Mouse (Mus musculus) NIH3T3 (cell line): Measurements from ENCODE around the gene Sipa1l3.

Source experiments
- DNase-seq: peaks from one replicate; pipeline ENCODE4 v3.0.0-alpha.2; 2012; ENCODE audit warnings: low read depth

Sipa1l3 gene

DNA sequence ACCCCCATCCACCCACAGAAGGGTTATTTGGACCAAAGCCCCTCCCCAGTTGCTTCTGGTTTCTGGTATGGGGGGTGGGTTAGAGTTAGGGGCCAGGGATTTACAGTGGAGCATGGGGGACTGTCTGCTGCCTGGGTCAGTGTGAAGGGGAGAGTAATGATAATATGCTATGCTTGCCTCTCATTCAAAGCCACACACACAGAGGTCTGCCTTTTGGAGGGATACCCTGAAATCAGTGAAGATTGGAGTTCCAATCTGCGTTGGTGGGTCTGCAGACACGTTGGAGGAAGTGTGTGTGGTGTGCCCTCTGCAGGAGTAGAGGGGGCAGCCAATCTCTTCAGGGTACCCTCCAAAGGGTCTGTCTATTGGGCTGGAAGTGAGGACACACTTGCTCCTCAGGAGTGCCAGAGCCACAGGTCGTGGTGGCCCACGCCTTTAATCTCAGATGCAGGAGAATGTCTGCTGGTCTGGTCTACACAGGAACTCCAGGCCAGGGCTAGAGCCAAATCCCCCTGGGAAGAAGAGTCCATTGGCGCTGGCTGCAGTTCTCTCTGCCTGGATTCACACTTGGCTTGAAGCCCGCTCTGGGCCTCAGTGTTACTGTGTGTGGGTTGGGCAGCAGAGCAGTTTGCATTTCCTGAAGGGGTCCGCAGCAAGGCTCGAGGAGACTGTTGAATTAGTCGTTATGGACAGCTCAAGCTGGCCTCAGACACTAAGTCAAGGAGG lies 213.0 kb downstream of the Sipa1l3 start:
- DNase-seq: no peak

DNA sequence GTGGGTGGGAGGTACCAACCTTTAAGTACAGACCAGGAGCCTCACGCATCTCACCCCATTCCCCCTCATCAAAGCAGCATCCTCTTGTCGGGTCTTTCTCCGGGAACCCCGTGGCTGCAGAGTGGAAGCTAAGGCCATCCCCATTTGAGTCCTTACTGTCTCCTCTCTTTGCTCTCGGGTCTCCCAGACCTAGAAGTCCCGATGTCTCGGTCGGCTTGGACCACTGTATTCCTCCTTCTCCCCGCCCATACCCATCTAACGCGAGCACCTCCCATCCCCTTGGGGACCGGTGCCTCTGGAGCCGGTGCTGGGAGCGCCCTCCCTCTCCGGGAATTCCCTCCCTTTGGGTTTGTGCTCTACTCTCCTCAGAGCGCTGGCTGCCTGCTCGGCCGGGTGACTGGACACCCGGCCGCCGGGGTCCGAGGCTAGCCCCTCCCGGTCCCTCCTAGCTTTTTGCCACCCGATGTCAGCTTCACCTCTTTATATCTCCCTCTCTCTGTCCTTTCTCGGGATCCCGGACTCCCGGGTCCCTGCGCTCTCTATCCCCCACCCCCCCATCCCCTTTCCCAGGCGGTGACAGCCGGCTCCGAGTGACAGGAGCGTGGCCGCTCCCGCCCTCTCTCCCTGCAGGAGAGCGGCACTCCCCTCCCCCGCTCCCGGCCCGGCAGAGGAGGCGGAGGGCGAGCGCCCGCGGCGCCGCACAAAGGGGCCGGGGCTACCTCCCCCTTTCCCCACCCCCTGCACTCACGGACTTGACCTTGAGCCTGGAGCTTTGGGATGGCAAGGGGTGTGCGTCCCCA lies 213.8 kb downstream of the Sipa1l3 start:
- DNase-seq: peak; percentile 37

DNA sequence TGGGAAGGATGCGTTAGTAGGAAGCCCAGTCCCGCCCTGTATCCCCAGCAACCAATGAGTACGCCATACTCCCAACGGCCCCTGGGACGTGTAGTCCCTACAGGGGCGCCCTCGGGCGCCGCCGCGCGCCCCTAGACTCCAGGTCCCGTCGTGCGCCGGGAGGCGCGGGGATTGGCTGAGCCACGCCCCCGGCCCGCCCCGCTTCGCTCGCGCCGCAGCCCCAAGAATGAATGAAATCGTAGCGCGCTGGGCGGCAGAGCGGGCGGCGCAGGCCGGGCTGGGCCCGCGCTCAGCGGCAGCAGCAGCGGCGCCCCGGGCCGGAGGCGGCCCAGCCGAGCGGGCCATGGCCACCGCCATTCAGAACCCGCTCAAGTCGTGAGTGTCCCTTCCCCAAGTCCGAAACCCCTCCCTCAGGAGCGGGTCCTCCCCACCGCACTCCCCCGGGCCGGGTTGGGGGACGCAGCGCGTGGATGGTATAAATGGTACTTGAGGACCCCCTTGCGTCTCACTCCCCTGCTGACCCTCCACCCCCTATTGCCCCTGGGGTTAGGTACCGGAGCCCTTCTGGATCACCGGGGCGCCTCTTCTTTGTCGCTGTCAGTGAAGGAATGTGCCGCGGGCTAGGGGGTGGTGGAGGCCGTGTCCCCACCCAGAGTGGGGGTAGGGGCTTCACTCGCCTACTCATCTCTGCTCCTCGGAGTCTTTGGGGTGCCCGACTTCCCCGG lies 214.5 kb downstream of the Sipa1l3 start, which contains the start of gene Dpf1:
TSS of gene Dpf1 (plus strand) at position 214 of the 725 bp plus-strand sequence.
- peak; percentile 84 for DNase-seq

DNA sequence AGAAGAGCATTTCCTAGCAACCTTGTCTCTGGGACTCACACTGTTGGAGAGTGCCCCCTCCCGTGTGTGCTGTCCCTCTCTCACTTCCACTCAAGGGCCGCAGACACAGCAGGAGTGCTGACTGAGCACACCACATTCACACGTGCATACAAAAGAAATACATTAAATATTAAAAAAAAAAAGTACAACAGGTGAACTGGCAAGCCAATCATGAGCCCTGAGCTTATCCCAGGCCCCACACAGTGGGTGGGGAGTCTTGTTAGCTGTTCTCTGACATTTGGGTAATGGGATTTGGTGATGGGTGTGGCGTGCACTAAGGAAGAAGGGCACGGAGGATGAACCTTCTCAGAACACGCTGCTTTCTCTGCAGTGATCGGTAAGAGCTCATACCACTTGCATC lies 215.8 kb downstream of the Sipa1l3 start:
- no peak for DNase-seq

DNA sequence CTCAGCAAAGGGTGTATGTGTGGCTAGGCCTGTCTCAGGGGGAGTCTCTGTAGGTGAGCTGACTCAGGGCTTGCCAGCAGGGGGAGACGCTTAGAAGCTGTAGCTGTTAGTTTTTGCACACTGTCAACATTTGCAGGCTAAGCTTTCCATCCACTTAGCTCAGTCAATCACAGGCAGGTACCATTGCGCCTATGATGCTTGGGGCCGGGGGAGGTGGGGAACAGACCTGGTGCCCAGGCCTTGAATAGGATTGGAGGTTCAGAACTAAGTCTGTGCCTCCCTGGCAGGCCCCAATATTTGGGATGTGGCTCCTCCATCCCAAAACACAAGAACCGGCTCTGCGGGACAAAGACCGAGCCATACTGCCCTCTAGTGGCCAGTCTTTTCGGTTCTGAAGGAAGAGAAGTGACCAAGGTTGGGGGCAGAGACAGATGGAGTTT lies 217.3 kb downstream of the Sipa1l3 start:
- peak; percentile 88 for DNase-seq

DNA sequence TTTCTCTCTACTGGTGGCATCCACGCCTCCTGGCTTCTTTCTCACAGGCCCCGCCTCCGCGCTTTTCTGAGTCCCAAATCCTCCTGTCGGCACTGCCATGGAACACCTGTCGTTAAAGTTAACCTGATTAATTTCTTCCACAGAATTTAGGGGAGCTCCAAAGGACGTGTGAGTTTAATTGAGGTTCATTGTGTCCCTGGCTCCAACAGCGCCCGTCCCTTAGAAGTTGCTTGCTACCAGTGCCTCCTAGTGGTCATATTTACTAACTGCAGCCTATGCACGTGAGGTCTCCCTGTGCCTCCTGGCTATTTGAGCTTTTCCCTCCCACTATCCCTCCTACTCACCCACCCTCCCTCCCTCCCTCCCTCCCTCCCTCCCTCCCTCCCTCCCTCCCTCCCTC lies 221.4 kb downstream of the Sipa1l3 start:
- DNase-seq: peak; percentile 88

DNA sequence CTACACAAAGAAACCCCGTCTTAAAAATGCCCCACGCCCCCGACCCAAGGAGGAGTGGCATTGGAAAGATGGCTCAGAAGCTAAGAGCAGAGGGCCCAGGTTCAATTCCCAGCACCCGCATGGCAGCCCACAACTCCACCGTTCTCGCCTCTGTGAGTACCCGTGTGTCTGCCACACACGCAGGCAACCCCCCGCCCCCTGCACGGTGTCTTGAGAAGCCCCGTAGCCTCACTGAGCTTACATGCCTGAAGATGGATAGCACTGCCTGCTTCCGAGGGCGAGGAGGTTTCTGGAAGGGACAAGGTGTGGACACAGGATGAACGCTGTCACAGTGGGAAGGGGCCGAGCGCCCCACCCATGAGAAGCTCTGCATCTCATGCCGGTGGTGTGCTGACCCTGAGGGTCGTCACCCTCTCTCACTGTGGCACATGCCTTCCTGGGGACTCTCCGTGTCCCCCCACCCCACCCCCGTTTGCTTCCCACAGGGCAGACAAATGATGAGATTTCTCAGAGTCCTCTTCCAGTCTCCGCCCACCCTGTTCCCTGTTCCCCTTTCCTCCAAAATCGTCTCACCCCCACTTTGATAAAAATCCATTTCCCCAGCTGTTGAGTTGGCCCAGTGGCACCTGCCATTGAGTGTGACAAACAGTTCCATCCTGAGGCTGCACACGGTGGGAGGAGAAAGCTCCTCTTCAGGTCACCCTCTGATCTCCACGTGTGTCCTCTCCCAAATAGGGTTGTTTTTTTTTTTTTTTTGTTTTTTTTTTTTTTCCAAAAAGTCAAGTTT lies 222.4 kb downstream of the Sipa1l3 start:
- no peak for DNase-seq

DNA sequence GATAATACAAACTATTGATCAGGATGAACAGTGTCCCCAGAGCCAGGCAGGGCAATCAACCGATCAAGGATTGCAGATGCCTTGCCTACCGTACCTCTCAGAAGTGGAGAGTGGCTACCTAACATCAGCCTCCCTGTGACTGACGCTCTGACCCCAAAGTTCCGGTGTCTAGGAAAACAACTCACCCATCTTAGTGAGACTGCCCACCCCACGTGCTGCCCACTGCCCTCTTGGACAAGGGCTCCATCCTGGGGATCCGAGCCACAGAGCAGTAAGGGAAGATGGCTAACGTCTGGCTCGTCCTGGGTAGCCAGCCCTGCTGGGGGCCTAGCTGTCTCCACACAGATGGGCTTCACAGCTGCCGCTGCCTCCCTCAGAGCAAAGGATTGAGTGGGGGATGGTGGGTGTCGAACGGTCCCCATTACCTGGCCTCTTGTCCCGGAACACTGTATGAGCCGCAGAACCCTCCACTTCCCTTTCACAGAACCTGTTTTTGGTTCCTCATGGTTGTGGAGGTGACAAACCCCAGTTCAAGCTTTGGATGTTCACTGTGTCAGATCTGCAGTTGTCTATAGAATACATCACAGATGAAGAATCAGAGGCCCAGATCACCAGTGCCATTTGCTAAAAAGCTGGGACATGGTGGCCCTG lies 224.2 kb downstream of the Sipa1l3 start:
- no peak for DNase-seq

DNA sequence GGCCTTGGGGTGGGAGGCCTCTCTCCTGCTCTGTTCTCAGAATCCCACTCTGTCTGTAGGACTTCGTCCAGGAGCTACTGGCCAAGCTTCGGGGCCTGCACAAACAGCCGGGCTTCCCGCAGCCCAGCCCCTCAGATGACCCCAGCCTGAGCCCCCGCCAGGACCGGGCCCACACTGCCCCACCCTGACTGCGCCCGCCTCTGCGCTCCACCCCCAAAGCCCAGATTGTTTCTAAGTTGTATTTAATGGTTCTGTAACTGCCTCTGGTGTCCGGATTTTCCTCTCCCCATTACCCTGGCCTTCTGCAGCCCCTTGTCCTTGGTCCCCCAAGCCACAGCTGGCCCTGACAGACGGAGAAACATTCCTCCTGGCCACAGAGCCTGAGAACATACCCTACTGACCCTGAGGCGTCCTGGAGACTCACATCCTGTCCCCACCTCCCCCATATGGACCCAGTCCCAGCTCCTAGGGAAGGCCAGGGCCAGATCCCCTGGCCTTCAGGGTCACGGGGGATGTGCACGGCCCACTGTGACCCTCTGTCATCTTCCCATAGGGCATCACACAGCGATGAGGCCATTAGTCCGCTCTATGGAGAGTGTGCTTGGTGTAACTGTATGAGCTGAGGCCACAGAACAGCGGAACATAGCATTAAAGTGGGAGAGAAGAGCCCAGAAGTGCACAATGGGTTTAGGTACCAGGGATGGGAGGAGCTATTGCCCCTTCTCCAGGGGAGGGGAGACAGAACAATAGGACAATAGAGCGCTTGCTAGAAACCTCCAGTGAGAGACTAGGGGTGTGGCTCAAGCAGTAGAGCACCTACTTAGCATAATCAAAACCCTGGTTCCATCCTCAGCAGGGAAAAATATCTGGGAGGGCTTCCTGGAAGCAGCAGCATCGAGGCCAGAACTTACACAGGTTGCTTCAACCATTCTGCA lies 225.0 kb downstream of the Sipa1l3 start:
- DNase-seq: no peak

DNA sequence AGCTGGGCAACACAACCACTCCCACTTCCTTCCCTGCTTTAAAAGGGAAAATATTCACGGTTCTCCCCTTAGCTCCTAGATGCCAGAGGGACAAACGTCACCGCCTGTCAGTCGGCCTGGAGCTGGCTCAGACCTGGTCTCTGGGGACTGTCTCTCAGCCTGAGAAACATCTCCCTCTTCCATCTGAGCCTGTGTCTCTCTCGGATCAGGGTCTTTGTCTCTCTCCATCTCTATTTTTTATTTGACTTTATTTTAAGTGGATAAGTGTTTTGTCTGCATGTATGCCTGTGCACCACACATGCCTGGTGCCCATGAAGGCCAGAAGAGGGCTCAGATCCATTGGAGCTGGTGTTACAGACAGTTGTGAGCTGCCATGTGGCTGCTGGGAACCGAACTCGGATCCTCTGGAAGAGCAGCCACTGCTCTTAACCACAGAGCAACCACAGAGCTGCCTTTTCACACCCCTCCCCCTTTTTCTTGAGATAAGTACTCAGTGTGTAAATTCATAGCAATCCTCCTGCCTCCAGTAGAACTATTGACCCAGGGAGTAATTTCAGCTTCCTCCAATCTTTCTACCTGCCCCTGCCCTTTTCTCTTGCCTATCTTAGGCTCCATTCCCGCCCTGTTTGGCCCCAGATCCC lies 225.9 kb downstream of the Sipa1l3 start:
- no peak for DNase-seq

DNA sequence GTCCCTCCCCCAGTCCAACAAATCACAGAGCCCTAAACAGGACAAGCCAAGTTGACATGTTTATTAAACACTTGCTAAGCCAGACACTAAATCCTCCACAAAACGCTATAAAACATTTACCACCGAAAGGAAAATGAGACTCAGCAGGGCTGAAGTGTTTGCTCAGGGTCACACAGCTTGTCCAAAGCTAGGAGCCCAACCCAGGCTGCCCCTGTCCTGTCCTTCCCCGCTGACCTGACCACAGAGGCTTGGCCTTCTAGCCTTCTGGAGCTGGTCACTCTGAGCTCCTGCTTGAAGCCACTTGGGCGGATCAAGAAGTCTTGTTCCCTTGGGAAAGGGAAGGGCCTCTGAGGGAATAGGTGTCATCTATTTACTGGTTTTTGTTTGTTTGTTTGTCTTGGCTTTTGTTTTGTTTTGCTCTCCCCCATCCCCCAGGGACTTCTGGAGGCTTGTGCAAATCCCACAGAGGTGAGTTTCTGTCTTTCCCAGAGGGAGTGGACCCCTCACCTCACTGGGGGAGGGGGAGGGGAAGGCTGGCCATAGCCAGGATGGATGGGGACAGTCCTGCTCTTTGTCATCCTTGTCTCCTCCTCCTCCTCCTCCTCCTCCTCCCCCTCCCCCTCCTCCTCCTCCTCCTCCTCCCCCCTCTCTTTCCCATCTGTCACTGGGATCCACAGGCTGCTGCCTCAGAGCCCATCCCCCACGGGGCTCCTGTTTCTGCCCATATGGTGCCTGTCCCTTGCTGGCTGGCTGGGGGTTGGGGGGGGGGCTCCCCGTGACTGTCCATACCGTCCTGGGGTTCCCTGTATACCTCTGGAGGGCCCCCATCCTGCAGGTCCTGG lies 226.6 kb downstream of the Sipa1l3 start:
- no peak for DNase-seq

DNA sequence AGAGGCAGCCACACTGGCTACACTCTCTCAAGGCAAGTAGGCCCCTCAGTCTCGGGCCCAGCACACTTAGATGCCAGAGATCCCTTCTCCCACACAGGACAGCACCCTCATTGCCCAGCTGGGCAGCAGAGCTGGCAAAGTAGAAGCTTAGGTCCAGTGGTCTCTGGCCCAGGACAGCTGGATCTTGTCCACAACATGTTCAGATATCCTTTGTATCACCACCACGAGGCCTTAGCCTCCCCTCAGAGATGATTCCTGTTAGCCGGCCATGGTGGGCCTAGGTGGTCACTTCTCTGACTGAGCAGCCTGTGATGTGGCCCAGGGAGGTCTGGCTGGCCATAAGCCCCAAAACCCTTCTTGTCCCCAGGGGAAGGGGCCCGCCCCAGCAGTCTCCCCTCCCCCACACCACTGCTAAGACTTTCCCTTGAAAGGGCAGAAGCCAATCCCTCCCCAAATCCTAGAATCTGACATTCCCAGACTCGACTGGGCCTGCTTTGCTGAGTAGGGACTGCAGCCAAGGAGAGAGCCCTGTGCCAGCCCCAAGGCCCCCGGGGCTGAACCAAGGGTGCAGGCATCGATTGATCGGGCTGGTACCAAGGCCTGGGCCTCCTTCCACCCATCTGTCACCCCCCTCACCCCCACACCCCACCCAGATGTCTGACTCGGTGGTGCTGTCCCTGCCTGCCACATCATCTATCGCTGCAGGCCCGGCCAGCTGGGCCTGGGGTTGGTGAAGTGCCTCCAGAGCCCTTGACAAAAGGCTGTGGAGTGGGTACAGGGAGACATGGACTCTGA lies 227.6 kb downstream of the Sipa1l3 start:
- no peak for DNase-seq

DNA sequence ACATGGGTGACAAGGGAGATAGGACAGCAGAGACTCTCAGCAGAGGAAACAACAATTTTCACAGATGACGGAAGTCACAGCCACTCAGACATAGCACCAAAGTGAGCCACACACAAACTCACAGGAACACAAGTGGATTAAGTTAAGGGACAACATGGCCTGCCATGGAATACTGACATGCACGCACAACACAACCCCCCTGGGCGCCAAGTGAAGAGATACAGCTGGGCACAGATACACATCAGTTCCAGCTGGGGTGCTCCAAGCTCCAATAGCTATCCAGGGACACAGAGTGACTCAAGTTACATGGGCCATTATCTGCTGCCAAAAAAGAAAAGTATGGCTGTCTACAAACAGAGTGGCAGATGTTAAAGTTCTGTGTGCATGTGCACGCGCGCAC lies 228.6 kb downstream of the Sipa1l3 start:
- DNase-seq: no peak

DNA sequence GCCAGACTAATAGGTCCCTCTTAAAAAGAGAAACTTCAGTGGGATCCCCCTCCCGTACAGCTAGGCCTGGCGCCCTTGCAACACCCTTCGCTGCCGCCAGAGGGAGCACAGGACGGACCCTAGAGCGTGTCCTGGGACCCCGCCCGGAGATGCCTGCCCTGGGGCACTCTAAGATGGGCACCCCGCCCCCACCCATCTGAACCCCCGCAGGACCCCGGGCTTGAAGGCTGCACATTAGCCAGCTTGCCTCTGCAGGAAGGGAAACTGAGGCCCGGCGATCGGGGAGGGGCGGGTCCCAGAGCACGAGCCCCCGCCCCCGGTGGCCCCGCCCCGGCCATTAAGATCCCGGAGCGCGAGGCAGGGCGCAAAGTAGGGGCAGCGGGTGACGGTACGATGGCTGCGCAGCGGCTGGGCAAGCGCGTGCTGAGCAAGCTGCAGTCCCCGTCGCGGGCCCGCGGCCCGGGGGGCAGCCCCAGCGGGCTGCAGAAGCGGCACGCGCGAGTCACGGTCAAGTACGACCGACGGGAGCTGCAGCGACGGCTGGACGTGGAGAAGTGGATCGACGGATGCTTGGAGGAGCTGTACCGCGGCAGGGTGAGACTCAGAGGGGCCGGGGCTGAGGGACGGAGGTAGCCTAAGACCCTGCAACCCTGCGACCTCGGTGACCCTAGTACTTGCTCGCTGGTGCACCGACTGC lies 229.4 kb downstream of the Sipa1l3 start, which contains the start of gene Ppp1r14a:
TSS of gene Ppp1r14a (plus strand) at position 367 of the 697 bp plus-strand sequence.
- DNase-seq: peak; percentile 42

DNA sequence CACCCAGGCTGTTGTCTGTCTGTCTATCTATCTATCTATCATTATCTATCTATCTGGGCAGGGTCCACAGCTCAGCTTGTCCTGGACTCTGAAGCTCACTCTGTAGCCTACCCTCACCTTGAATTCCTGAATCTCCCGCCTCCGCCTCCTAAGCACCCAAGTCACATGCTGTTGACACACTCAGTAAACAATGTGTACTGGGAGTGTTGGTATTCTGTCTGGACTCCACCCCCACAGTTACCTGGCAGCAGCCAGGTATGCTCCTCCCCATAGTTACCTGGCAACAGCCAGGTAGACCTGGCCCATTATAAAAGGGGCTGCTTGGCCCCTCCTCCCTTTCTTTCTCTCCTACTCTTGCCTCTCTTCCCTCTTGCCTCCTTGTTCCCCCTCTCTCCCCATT lies 230.4 kb downstream of the Sipa1l3 start:
- no peak for DNase-seq

DNA sequence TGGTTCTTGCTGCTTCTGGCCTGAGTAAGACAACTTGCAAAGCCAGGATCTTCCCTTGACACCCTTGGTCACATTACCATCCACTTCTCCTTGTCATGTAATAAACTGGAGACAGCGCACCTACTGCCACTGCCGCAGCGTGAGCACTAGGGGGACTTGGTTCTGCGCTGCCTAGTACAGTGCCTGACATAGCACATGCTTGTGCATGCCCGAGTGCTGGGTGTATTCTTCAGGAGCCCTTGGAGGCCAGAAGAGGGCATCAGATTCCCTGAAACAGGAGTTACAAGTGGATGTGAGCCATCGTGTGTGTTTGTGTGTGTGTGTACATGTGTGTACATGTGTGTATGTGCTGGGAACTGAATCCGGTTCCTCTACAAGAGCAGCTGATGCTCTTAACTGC lies 231.0 kb downstream of the Sipa1l3 start:
- no peak for DNase-seq

DNA sequence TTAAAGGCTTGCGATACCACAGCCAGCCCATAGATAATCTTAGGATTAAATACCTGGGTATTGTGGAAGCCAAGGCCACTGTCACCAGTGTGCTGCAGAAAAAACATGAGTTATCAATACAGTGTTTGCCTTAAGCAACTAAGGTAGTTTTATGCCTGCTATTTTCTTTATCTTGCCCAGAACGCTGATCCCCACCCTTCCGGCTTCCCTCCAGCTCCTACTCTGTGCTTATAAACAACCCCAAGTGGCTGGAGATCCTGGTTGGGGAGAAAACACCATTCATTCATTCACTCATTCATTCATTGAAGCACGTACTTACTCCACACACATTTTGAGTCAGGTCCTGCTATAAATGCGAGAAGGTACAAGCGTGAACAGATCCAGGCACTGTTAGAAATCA lies 233.9 kb downstream of the Sipa1l3 start:
- no peak for DNase-seq
